Mouse (Mus musculus) brain, adult 2 months (tissue): ENCODE data around the gene Tmem181a.
A peak's percentile ranks its signal among the peaks of the same experiment; 100 is the strongest.
"Not testable (repeated sequence)": the region's sequence is repeated elsewhere in the genome, so short reads cannot be mapped to it uniquely, and the experiment has no call there.

Experiments
- DNase-seq: peaks from one replicate; pipeline ENCODE4 v3.0.0; 2011; ENCODE audit warnings: low read depth, low spot score

Gene Tmem181a

GRCm38 (mm10) chr17:6256400-6257069, at the start of gene Tmem181a:
Gene Tmem181a (plus strand): TSS chr17:6256860.
- not testable (repeated sequence) for DNase-seq

GRCm38 (mm10) chr17:6211721-6212120, 44.9 kb upstream of the Tmem181a start:
- peak; percentile 41 for DNase-seq

- peak; percentile 44 for DNase-seq
These were observed 41.0 kb upstream of the Tmem181a start for GRCm38 (mm10) chr17:6215640-6216039.

DNA sequence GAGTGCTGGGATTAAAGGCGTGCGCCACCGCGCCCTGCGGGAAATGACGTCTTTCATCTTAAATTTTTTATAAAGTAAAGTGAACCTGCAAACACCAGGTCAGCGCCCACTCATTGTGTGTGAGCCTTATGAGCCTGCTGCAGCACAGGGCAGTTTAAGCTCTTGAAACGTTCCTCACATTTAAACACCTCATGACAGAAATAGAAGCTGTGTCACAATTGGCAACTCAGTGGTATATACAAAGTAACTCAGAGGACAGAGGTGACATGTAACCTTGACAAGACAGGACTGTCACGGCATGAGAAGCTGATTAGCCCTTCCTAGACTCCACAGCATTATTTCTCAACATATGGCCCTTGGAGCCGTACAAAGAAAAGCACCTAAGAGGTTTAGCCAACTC, 40.1 kb upstream of the Tmem181a start:
- no peak for DNase-seq

DNA sequence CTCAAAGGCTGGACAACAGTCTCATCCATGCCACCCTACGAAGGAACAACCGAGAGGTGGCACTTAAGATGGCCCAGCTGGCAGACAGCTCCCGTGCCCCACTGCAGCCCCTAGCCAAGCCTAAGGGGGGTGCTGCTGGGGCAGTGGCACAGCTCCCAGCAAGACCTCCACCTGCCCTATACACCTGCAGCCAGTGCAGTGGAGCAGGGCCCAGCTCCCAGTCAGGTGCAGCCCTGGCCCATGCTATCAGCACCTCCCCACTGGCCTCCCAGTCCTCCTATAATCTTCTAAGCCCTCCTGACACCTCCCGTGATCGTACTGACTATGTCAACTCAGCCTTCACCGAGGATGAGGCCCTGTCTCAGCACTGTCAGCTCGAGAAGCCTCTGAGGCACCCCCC, 24.0 kb upstream of the Tmem181a start:
- not testable (repeated sequence) for DNase-seq

DNA sequence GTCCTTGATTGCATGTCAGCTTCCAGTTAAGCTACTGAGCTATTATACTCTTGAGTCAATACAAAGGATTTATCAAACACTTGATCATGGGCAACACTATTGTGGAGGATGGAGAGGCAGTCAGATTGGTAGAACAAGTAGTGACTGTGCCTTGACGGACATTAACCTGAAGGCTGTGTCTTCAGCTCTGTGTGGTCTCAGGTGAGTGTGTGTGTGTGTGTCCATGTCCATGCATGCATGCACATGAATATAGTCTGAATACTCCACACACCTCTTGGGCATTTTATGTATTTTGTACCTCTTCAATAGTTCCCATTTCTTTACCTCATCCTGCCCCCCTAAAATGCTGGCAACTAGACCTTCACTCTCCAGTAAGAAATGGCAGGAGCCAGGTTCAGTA, 5.4 kb upstream of the Tmem181a start:
- not testable (repeated sequence) for DNase-seq

DNA sequence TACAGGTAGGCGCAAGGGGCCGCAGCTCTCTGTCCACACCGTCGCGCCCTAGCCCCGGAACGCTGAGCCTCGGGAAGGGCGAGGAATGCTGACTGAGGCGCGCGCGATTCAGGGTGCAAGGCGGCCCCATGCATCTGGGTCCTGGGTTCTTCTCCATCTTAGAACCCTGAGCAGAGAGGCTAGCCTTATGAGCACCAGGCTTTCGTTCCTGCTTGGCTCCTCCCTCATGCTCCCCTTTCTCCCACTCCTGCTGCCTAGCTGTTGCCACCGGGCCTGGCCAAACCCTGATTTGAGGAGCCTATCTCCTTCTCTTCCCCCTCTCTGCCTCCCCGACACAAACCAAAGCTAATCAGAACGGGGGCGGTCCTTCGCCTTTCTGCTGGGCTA, 403 bp downstream of the Tmem181a start:
- peak; percentile 20 for DNase-seq

- peak; percentile 4 for DNase-seq
These were observed 13.5 kb downstream of the Tmem181a start for GRCm38 (mm10) chr17:6269876-6270831.

DNA sequence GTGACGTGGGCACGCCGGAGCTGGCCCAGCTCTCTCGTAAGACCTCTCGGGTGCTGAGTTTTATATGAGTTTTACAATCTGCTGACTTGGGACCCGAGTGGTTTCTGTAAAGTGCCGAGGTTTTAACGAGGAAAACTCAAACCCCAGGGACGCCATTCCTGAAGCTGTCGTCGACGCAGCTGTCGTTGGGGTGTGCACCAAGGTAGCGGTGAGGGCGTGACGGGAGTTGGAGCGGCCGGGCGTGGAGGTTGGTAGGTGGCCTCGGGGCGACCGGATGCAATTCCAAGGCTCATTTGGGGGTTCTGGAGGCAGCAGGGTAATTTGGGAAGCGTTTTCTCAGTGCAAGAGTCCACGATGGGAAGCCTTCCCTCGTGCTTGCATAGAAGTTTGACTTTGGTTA, 14.2 kb downstream of the Tmem181a start:
- peak; percentile 15 for DNase-seq

GRCm38 (mm10) chr17:6271970-6272369, 15.3 kb downstream of the Tmem181a start:
- DNase-seq, result peak; percentile 6

DNA sequence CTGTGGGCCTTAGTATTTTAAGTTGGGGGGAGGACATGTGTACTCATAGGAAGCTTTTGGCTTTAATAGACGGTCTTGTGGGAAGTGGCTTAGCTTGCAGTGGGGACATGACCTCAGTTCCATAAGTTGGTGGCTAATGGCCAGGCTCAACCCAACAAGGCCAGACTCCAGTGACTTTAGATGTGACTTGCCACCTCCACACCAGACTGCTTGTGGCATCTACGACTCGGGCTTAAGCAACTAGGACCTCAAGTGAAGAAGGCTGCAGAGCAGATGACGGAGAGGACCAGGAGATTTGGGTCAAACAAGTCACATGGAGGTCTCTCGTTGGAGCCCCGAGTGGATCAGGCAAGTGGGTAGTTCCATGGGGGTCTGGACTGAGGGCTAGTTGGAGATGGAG, 18.0 kb downstream of the Tmem181a start:
- not testable (repeated sequence) for DNase-seq

- peak; percentile 5 for DNase-seq
These were observed 22.5 kb downstream of the Tmem181a start for GRCm38 (mm10) chr17:6279205-6279604.

DNA sequence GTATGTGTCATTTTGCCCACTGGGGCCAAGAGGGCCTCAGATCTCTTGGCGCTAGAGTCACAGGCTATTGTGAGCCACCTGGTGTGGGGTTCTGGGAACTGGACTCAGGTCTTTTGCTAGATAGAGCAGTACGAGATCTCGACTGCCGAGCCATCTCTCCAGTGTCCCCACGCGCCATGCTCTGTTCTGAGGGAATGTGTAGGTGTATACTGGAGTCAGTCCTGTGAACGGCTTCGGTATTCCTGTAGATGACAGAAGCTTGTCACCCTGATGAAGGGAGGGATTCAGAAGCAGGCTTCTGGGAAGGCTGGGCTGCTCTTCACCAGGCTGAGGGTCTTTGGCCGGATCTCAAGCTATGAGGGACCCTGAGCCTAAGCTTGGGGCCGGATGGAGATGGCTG, 23.1 kb downstream of the Tmem181a start:
- not testable (repeated sequence) for DNase-seq

DNA sequence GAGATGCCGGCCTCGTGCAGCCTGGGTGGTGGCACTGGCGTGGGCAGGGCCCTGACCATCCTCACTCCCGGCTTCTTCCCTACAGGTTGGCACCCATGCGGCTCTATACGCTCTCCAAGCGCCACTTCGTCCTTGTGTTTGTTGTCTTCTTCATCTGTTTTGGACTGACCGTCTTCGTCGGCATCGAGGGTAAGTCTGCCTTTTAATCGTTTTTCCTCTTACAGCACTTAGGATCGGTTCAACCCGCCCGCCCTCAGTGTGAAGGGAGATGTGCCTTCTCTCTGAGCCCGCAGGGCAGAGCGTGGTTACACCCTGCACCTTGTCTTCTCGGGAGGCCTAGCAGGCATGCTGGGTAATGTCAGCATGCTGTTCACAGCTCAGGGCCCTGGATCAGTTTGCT, 23.9 kb downstream of the Tmem181a start:
- not testable (repeated sequence) for DNase-seq

DNA sequence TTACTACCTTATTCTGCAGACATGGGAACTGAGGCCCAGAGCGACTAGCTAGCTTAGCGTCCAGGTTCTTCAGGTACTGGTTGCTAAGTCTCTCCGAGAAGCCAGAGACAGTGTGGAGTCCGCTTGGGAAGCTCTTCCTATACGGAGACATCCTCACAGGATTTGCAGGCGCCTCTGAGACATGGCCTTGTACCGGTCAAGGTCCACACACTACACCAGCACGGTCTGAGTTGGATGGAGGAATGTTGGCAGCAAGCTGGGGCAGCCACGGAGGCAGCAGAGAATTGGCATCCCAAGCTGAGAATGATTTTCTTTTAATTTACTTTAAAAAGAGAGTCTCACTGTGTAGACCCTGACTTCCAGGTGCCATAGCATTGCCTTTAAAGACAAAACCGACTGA, 26.5 kb downstream of the Tmem181a start:
- DNase-seq, result not testable (repeated sequence)

GRCm38 (mm10) chr17:6286169-6286568, 29.5 kb downstream of the Tmem181a start:
- DNase-seq, result not testable (repeated sequence)

- DNase-seq, result not testable (repeated sequence)
These were observed 32.4 kb downstream of the Tmem181a start for GRCm38 (mm10) chr17:6289045-6289444.

- DNase-seq, result not testable (repeated sequence)
These were observed 37.2 kb downstream of the Tmem181a start for GRCm38 (mm10) chr17:6293882-6294281.

- not testable (repeated sequence) for DNase-seq
These were observed 40.6 kb downstream of the Tmem181a start for GRCm38 (mm10) chr17:6297060-6297795.

- DNase-seq, result not testable (repeated sequence)
These were observed 43.7 kb downstream of the Tmem181a start for GRCm38 (mm10) chr17:6300190-6300863.

GRCm38 (mm10) chr17:6304891-6305290, 48.2 kb downstream of the Tmem181a start:
- DNase-seq, result not testable (repeated sequence)
